ENCODE assay signal across 7 mouse cellular contexts in the genomic region with DNA sequence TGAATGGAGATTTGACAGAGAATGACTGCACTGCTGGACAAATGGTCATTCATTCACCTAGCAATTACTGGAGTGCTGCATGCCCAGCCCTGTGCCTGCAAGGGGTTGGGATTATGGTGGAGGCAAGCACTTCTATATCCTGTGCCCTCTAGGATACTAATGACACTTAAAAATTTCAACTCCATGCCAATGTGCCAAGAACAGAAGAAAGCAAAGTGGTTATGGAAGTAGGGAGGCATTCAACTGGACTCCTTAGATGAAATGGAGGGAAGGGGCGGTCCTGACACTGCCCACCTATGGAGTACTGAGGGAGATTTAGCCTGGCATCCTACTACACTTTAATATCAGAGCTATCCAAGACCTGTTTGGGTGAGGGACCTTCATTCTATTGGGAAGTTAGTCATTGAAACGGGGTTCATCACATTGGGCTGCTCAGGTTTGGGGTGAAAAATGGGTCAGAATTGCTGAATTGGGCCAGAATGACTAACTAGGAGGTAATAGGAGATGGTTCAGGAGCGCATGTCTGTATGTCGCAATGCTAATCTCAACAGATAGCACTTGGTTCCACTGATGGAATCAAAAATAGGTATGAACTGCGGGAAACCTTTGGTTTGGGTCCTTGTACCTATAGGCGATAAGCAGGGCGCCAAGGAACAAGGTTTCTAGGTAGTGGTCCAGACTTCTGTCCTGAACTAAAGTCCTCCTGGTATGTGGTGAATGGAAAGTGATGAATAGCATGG. TPM values are rescaled to one million over a fixed set of nuclear protein-coding genes. Genes with fewer than 3 reads are reported as not detected.
DNase-seq lines count a peak whose midpoint lies in the region; ATAC-seq and TF ChIP-seq lines count a peak whose summit lies in the region.

No protein-coding gene starts in this region.

- TF ChIP-seq CTCF in small intestine, adult 2 months (IDR thresholded peaks at IDR 0.05; ENCODE audit: extremely low read depth, insufficient read length, insufficient replicate concordance, low read depth, low read length): no peak

- no peaks in the 10 kb centered on the region for H3K9me3 ChIP-seq in megakaryocyte, embryonic 14.5 days
- H3K9me3 ChIP-seq in forebrain, embryonic 11.5 days (ENCODE audit: control insufficient read depth, low read length): no peaks in the 10 kb centered on the region
- H3K9me3 ChIP-seq in limb, embryonic 14.5 days (ENCODE audit: control insufficient read depth, low read length): no peaks in the 10 kb centered on the region

- H3K4me3 ChIP-seq in megakaryocyte, embryonic 14.5 days (replicated peaks): peak overlapping the region; percentile 97
- H3K4me3 ChIP-seq in forebrain, embryonic 11.5 days (ENCODE audit: low read depth, low read length): peak overlapping the region; percentile 97
- peak overlapping the region; percentile 87 for H3K4me3 ChIP-seq in limb, embryonic 14.5 days (replicated peaks; ENCODE audit: low read length)
- peak overlapping the region; percentile 80 for H3K4me3 ChIP-seq in small intestine, adult 2 months (ENCODE audit: low read depth, low read length)

- no peak for DNase-seq in forebrain, embryonic 11.5 days (ENCODE audit: low spot score)
- no peak for DNase-seq in limb, embryonic 14.5 days (ENCODE audit: low spot score)
- no peak for DNase-seq in adrenal gland, postnatal 14 days
- no peak for DNase-seq in urinary bladder, postnatal 4 days (ENCODE audit: low spot score in 2 of 2)

- H3K4me1 ChIP-seq in megakaryocyte, embryonic 14.5 days: peaks cover 27% of the 10 kb centered on the region
- H3K4me1 ChIP-seq in forebrain, embryonic 11.5 days (replicated peaks; ENCODE audit: control insufficient read depth, insufficient read depth, low read length): peaks cover 7% of the 10 kb centered on the region; the same call in 1 of the 2 replicates
- peaks cover 17% of the 10 kb centered on the region for H3K4me1 ChIP-seq in limb, embryonic 14.5 days (ENCODE audit: control insufficient read depth, insufficient read depth, low read length)
- peaks cover 12% of the 10 kb centered on the region; the same call in 1 of the 2 replicates for H3K4me1 ChIP-seq in small intestine, adult 2 months (ENCODE audit: control insufficient read depth, insufficient read depth, insufficient read length, low read length)

- TF ChIP-seq POLR2A in limb, embryonic 14.5 days (IDR thresholded peaks at IDR 0.05; ENCODE audit: borderline replicate concordance, extremely low read depth, insufficient read depth, insufficient read length): no peak
- no peak for TF ChIP-seq POLR2A in small intestine, adult 2 months (IDR thresholded peaks at IDR 0.05; ENCODE audit: low read depth, low read length)

- peak overlapping the region; percentile 56 for H3K4me2 ChIP-seq in forebrain, embryonic 11.5 days (ENCODE audit: low read depth, low read length, severe bottlenecking)
- H3K4me2 ChIP-seq in limb, embryonic 14.5 days (replicated peaks; ENCODE audit: low read depth, low read length, severe bottlenecking): peak overlapping the region; percentile 65

- peak overlapping the region; percentile 65 for H3K9ac ChIP-seq in forebrain, embryonic 11.5 days (ENCODE audit: low read length)
- H3K9ac ChIP-seq in limb, embryonic 14.5 days (ENCODE audit: low read depth, low read length, severe bottlenecking): peak overlapping the region; percentile 70

- peak overlapping the region; percentile 63 for H3K27ac ChIP-seq in forebrain, embryonic 11.5 days (ENCODE audit: low read depth, low read length)
- H3K27ac ChIP-seq in limb, embryonic 14.5 days (replicated peaks; ENCODE audit: low read depth, low read length): peak overlapping the region; percentile 79
- peak overlapping the region; percentile 23 for H3K27ac ChIP-seq in small intestine, adult 2 months (ENCODE audit: insufficient read depth, low read depth, low read length)

- no peak for ATAC-seq in megakaryocyte, adult 5-6 weeks (ENCODE audit: poor library complexity, severe bottlenecking)
- no peak for ATAC-seq in forebrain, embryonic 11.5 days (replicated peaks; ENCODE audit: low FRiP score)
- ATAC-seq in limb, embryonic 14.5 days (ENCODE audit: low FRiP score, low read depth): no peak

- H3K36me3 ChIP-seq in megakaryocyte, embryonic 14.5 days (replicated peaks; ENCODE audit: low read length): peaks cover 19% of the 10 kb centered on the region
- no peaks in the 10 kb centered on the region for H3K36me3 ChIP-seq in forebrain, embryonic 11.5 days (ENCODE audit: control insufficient read depth, insufficient read depth, low read length)
- no peaks in the 10 kb centered on the region for H3K36me3 ChIP-seq in limb, embryonic 14.5 days (ENCODE audit: control insufficient read depth, insufficient read depth, low read length)
- no peaks in the 10 kb centered on the region for H3K36me3 ChIP-seq in small intestine, adult 2 months (ENCODE audit: control insufficient read depth, insufficient read depth, low read length)

- H3K27me3 ChIP-seq in megakaryocyte, embryonic 14.5 days (replicated peaks): no peaks in the 10 kb centered on the region
- H3K27me3 ChIP-seq in forebrain, embryonic 11.5 days (ENCODE audit: control insufficient read depth, insufficient read depth, low read length): no peaks in the 10 kb centered on the region
- H3K27me3 ChIP-seq in limb, embryonic 14.5 days (ENCODE audit: control insufficient read depth, insufficient read depth, low read length): no peaks in the 10 kb centered on the region
- no peaks in the 10 kb centered on the region for H3K27me3 ChIP-seq in small intestine, adult 2 months (ENCODE audit: control insufficient read depth, insufficient read depth, low read length)

- WGBS in forebrain, embryonic 11.5 days: 71% methylated on average over 7 of the region's 7 CpGs
- WGBS in limb, embryonic 14.5 days: 67% methylated on average over 7 of the region's 7 CpGs
- WGBS in small intestine, adult 2 months: 55% methylated on average over 7 of the region's 7 CpGs

RNA-seq across cellular contexts. Expression of a gene that starts 1.0 kb away (rescaled TPM):
- 6.6 and 13.3 TPM in 2 replicates for polyA plus RNA-seq in megakaryocyte, embryonic 14.5 days (2012; ENCODE audit: insufficient read depth, low replicate concordance)
- 33.4 and 40.0 TPM in 2 replicates for total RNA-seq in megakaryocyte, adult 5-6 weeks (2015)
- 43.0 and 44.8 TPM in 2 replicates for total RNA-seq in megakaryocyte, adult 5-6 weeks (2017)
- polyA plus RNA-seq in forebrain, embryonic 11.5 days (2014; fragmentation: Nextera tagmentation; extraction: Ambion mirVana): 19.6 TPM in 2 replicates
- 57.5 and 85.7 TPM in 2 replicates for polyA plus RNA-seq in limb, embryonic 14.5 days (2012; rRNA removed)
- 16.6 and 19.2 TPM in 2 replicates for polyA plus RNA-seq in limb, embryonic 14.5 days (2014; fragmentation: Nextera tagmentation; extraction: Ambion mirVana)
- 9.4 and 30.9 TPM in 2 replicates for polyA plus RNA-seq in small intestine, adult 2 months (2012; rRNA removed)
- total RNA-seq in adrenal gland, postnatal 14 days (2021): 30.4 and 34.1 TPM in 2 replicates

RNA-seq across cellular contexts. Expression of a gene that starts 32.6 kb away (rescaled TPM):
- 6.2 and 26.8 TPM in 2 replicates for polyA plus RNA-seq in megakaryocyte, embryonic 14.5 days (2012; ENCODE audit: insufficient read depth, low replicate concordance)
- total RNA-seq in megakaryocyte, adult 5-6 weeks (2015): 75.7 and 86.1 TPM in 2 replicates
- total RNA-seq in megakaryocyte, adult 5-6 weeks (2017): 79.6 and 82.8 TPM in 2 replicates
- polyA plus RNA-seq in forebrain, embryonic 11.5 days (2014; fragmentation: Nextera tagmentation; extraction: Ambion mirVana): 199 and 201 TPM in 2 replicates
- polyA plus RNA-seq in limb, embryonic 14.5 days (2012; rRNA removed): 130 and 142 TPM in 2 replicates
- polyA plus RNA-seq in limb, embryonic 14.5 days (2014; fragmentation: Nextera tagmentation; extraction: Ambion mirVana): 154 and 168 TPM in 2 replicates
- polyA plus RNA-seq in small intestine, adult 2 months (2012; rRNA removed): 19.9 and 31.8 TPM in 2 replicates
- total RNA-seq in adrenal gland, postnatal 14 days (2021): 99.3 and 112 TPM in 2 replicates

Comparison
In these comparisons a context has a peak if more than half of its experiments do, and no peak if none do; other contexts are left out.
1. H3K27ac ChIP-seq: peak in every context shown above with its lines; median percentile 79 in limb, embryonic 14.5 days; 63 in forebrain, embryonic 11.5 days; 23 in small intestine, adult 2 months.